Mouse (Mus musculus) frontal cortex, postnatal 25 days (tissue): ENCODE results near the gene E430018J23Rik.
A peak's percentile ranks its signal among the peaks of the same experiment; 100 is the strongest.
"Not testable (repeated sequence)": the region's sequence is repeated elsewhere in the genome, so short reads cannot be mapped to it uniquely, and the experiment has no call there.

Experiments used
- DNase-seq, 2 experiments: peaks; one replicate each; pipeline ENCODE4 v3.0.0; 2022; ENCODE audit warnings: low spot score in 2 of 2

The E430018J23Rik gene

GRCm38 (mm10) chr7:127378310-127378921 is 15.0 kb downstream of the E430018J23Rik start:
- no peak for DNase-seq

- DNase-seq, result peak; percentile 89 to 92
These were observed 17.9 kb downstream of the E430018J23Rik start, which contains the start of gene Zfp747 for GRCm38 (mm10) chr7:127375271-127376245. Gene Zfp747, minus strand, starts transcription at chr7:127376050.

- not testable (repeated sequence) for DNase-seq
These were observed 21.6 kb downstream of the E430018J23Rik start for GRCm38 (mm10) chr7:127371870-127372269.

GRCm38 (mm10) chr7:127371213-127371612 is 22.2 kb downstream of the E430018J23Rik start:
- DNase-seq, result no peak

- DNase-seq, result no peak
These were observed 27.2 kb downstream of the E430018J23Rik start for GRCm38 (mm10) chr7:127366249-127366648.

GRCm38 (mm10) chr7:127364166-127364565 is 29.3 kb downstream of the E430018J23Rik start:
- DNase-seq, result no peak

- DNase-seq, result no peak
These were observed 29.9 kb downstream of the E430018J23Rik start for GRCm38 (mm10) chr7:127363475-127363921.

GRCm38 (mm10) chr7:127362418-127362817 is 31.0 kb downstream of the E430018J23Rik start:
- DNase-seq, result not testable (repeated sequence)

GRCm38 (mm10) chr7:127361449-127361848 is 32.0 kb downstream of the E430018J23Rik start:
- DNase-seq, result no peak

- no peak for DNase-seq
These were observed 33.2 kb downstream of the E430018J23Rik start for GRCm38 (mm10) chr7:127360265-127360664.

GRCm38 (mm10) chr7:127358472-127358871 is 35.0 kb downstream of the E430018J23Rik start:
- DNase-seq, result no peak

GRCm38 (mm10) chr7:127357871-127358270 is 35.6 kb downstream of the E430018J23Rik start:
- no peak for DNase-seq

GRCm38 (mm10) chr7:127355796-127356195 is 37.6 kb downstream of the E430018J23Rik start:
- DNase-seq, result no peak

GRCm38 (mm10) chr7:127351230-127352004 is 42.0 kb downstream of the E430018J23Rik start:
- DNase-seq, result no peak

GRCm38 (mm10) chr7:127346676-127347075 is 46.8 kb downstream of the E430018J23Rik start:
- no peak for DNase-seq

- peak; percentile 74 to 79 for DNase-seq
These were observed 47.7 kb downstream of the E430018J23Rik start, which contains the start of gene Zfp768 for GRCm38 (mm10) chr7:127345512-127346325. Gene Zfp768, minus strand, starts transcription at chr7:127345589.

GRCm38 (mm10) chr7:127345092-127345491 is 48.3 kb downstream of the E430018J23Rik start:
- peak; percentile 29 to 37 for DNase-seq

- no peak for DNase-seq
These were observed 49.1 kb downstream of the E430018J23Rik start for GRCm38 (mm10) chr7:127344371-127344770.

GRCm38 (mm10) chr7:127343351-127344019 is 49.9 kb downstream of the E430018J23Rik start:
- DNase-seq, result no peak

- no peak for DNase-seq
These were observed 50.5 kb downstream of the E430018J23Rik start for GRCm38 (mm10) chr7:127342888-127343287.
